In genomic region chr11:116624131-116624832, GRCm38 (mm10) we compare ENCODE assay signal across 8 mouse cellular contexts. TPM values are rescaled to one million over a fixed set of nuclear protein-coding genes. Genes with fewer than 3 reads are reported as not detected.
DNase-seq lines count a peak whose midpoint lies in the region; ATAC-seq lines count a peak whose summit lies in the region.

No protein-coding gene starts in this region.

- peak overlapping the region; percentile 92 for H3K4me2 ChIP-seq in kidney, embryonic 14.5 days (replicated peaks; ENCODE audit: low read depth, low read length)

- H3K9me3 ChIP-seq in embryonic facial prominence, embryonic 10.5 days: no peaks in the 10 kb centered on the region
- H3K9me3 ChIP-seq in heart, embryonic 10.5 days: no peaks in the 10 kb centered on the region
- no peaks in the 10 kb centered on the region for H3K9me3 ChIP-seq in kidney, embryonic 14.5 days (ENCODE audit: control insufficient read depth, low read length)

- peak; percentile 41 for ATAC-seq in kidney, embryonic 14.5 days (ENCODE audit: low FRiP score, low TSS enrichment)

- peak overlapping the region; percentile 78 for H3K9ac ChIP-seq in kidney, embryonic 14.5 days (ENCODE audit: low read depth, low read length)

- H3K27ac ChIP-seq in embryonic facial prominence, embryonic 10.5 days (replicated peaks): peak overlapping the region; percentile 82
- H3K27ac ChIP-seq in heart, embryonic 10.5 days: peak overlapping the region; percentile 89
- H3K27ac ChIP-seq in kidney, embryonic 14.5 days (ENCODE audit: low read depth, low read length): no peak overlapping the region

- H3K4me3 ChIP-seq in embryonic facial prominence, embryonic 10.5 days: peak overlapping the region; percentile 75
- H3K4me3 ChIP-seq in heart, embryonic 10.5 days: peak overlapping the region; percentile 86
- H3K4me3 ChIP-seq in kidney, embryonic 14.5 days (ENCODE audit: low read length): peak overlapping the region; percentile 73

- peaks cover 70% of the 10 kb centered on the region for H3K4me1 ChIP-seq in embryonic facial prominence, embryonic 10.5 days
- H3K4me1 ChIP-seq in heart, embryonic 10.5 days: peaks cover 88% of the 10 kb centered on the region
- peaks cover 41% of the 10 kb centered on the region for H3K4me1 ChIP-seq in kidney, embryonic 14.5 days (ENCODE audit: control insufficient read depth, insufficient read depth, low read length)

- peak; percentile 24 for DNase-seq in right cerebral cortex, adult 18-20 months
- no peak for DNase-seq in right cerebral cortex, postnatal 36 days (ENCODE audit: low spot score in 2 of 2)
- peak; percentile 93 for DNase-seq in embryonic facial prominence, embryonic 10.5 days (ENCODE audit: low spot score)
- peak; percentile 96 for DNase-seq in heart, embryonic 10.5 days (ENCODE audit: low spot score)
- peak; percentile 89 for DNase-seq in lung, postnatal 36 days
- peak; percentile 83 for DNase-seq in retina, postnatal 1 day
- DNase-seq in urinary bladder, postnatal 4 days (ENCODE audit: low spot score in 2 of 2): peak; percentile 80 to 82

- H3K27me3 ChIP-seq in embryonic facial prominence, embryonic 10.5 days (replicated peaks; ENCODE audit: low read depth, poor library complexity, severe bottlenecking): peaks cover 47% of the 10 kb centered on the region
- no peaks in the 10 kb centered on the region for H3K27me3 ChIP-seq in heart, embryonic 10.5 days (ENCODE audit: insufficient read depth, poor library complexity, severe bottlenecking)
- H3K27me3 ChIP-seq in kidney, embryonic 14.5 days (ENCODE audit: control insufficient read depth, insufficient read depth, low read length): no peaks in the 10 kb centered on the region; the same call in 1 of the 2 replicates

- 13% methylated on average over 42 of the region's 42 CpGs for WGBS in embryonic facial prominence, embryonic 10.5 days
- WGBS in heart, embryonic 10.5 days: 13% methylated on average over 40 of the region's 42 CpGs
- WGBS in kidney, embryonic 14.5 days: 14% methylated on average over 34 of the region's 42 CpGs

- no peaks in the 10 kb centered on the region for H3K36me3 ChIP-seq in embryonic facial prominence, embryonic 10.5 days (replicated peaks)
- H3K36me3 ChIP-seq in heart, embryonic 10.5 days: no peaks in the 10 kb centered on the region
- H3K36me3 ChIP-seq in kidney, embryonic 14.5 days (ENCODE audit: control insufficient read depth, insufficient read depth, low read length): no peaks in the 10 kb centered on the region

RNA-seq across cellular contexts. Expression of gene Rhbdf2, which starts 2.5 kb away (rescaled TPM):
- polyA plus RNA-seq in embryonic facial prominence, embryonic 10.5 days (2016; fragmentation: Nextera tagmentation; extraction: Ambion mirVana): 5.5 and 6.1 TPM in 2 replicates
- polyA plus RNA-seq in heart, embryonic 10.5 days (2016; fragmentation: Nextera tagmentation; extraction: Ambion mirVana): 6.7 and 8.7 TPM in 2 replicates
- polyA plus RNA-seq in kidney, embryonic 14.5 days (2014; fragmentation: Nextera tagmentation; extraction: Ambion mirVana): 5.4 and 7.2 TPM in 2 replicates

RNA-seq across cellular contexts. Expression of gene Prcd, which starts 29.1 kb away (rescaled TPM):
- polyA plus RNA-seq in embryonic facial prominence, embryonic 10.5 days (2016; fragmentation: Nextera tagmentation; extraction: Ambion mirVana): 0.76 and 1.2 TPM in 2 replicates
- polyA plus RNA-seq in heart, embryonic 10.5 days (2016; fragmentation: Nextera tagmentation; extraction: Ambion mirVana): 0.60 and 0.78 TPM in 2 replicates
- polyA plus RNA-seq in kidney, embryonic 14.5 days (2014; fragmentation: Nextera tagmentation; extraction: Ambion mirVana): 1.1 and 1.4 TPM in 2 replicates

RNA-seq across cellular contexts. Expression of gene Cygb, which starts 29.8 kb away (rescaled TPM):
- 5.0 and 5.7 TPM in 2 replicates for polyA plus RNA-seq in embryonic facial prominence, embryonic 10.5 days (2016; fragmentation: Nextera tagmentation; extraction: Ambion mirVana)
- polyA plus RNA-seq in heart, embryonic 10.5 days (2016; fragmentation: Nextera tagmentation; extraction: Ambion mirVana): 1.0 and 2.8 TPM in 2 replicates
- polyA plus RNA-seq in kidney, embryonic 14.5 days (2014; fragmentation: Nextera tagmentation; extraction: Ambion mirVana): 11.0 and 11.3 TPM in 2 replicates

RNA-seq across cellular contexts. Expression of gene Aanat, which starts 38.0 kb away (rescaled TPM):
- polyA plus RNA-seq in embryonic facial prominence, embryonic 10.5 days (2016; fragmentation: Nextera tagmentation; extraction: Ambion mirVana): not detected in 2 replicates
- polyA plus RNA-seq in heart, embryonic 10.5 days (2016; fragmentation: Nextera tagmentation; extraction: Ambion mirVana): not detected in 2 replicates
- not detected in 2 replicates for polyA plus RNA-seq in kidney, embryonic 14.5 days (2014; fragmentation: Nextera tagmentation; extraction: Ambion mirVana)

RNA-seq across cellular contexts. Expression of gene Ube2o, which starts 43.0 kb away (rescaled TPM):
- 12.0 and 12.4 TPM in 2 replicates for polyA plus RNA-seq in embryonic facial prominence, embryonic 10.5 days (2016; fragmentation: Nextera tagmentation; extraction: Ambion mirVana)
- polyA plus RNA-seq in heart, embryonic 10.5 days (2016; fragmentation: Nextera tagmentation; extraction: Ambion mirVana): 8.5 and 10.3 TPM in 2 replicates
- 11.2 and 13.5 TPM in 2 replicates for polyA plus RNA-seq in kidney, embryonic 14.5 days (2014; fragmentation: Nextera tagmentation; extraction: Ambion mirVana)

Comparison
In these comparisons a context has a peak if more than half of its experiments do, and no peak if none do; other contexts are left out.
1. DNase-seq: peak in right cerebral cortex, adult 18-20 months (single experiment), embryonic facial prominence, embryonic 10.5 days (single experiment), heart, embryonic 10.5 days (single experiment), lung, postnatal 36 days (single experiment), retina, postnatal 1 day (single experiment) and urinary bladder, postnatal 4 days (2 of 2); none in right cerebral cortex, postnatal 36 days (0 of 2).
2. Peak in every context shown above with its lines, with median percentiles within 50 percentile points of each other: H3K4me3 ChIP-seq.